Mouse (Mus musculus): ENCODE measurements at regions not wholly inside any gene's neighbourhood (a gene's known extent, or its start where the extent isn't known, plus 50 kb on each side); places are given as distances from the start of the nearest gene placed in this dataset.

GRCm38 (mm10) chr3:19444914-19445313, 183.6 kb downstream of the 1700064H15Rik start:
- Histone ChIP-seq H3K4me1 (ENCODE audit: control insufficient read depth, insufficient read depth, insufficient read length) (no peaks in the 10 kb centered on the region), H3K27ac (ENCODE audit: insufficient read depth, low read length) (no peak overlapping the region), H3K27me3 (ENCODE audit: control insufficient read depth, insufficient read depth, low read length) (peaks cover 2% of the 10 kb centered on the region; the same call in 1 of the 2 replicates), H3K4me3 (ENCODE audit: extremely low read depth, insufficient read depth, insufficient read length) (no peak overlapping the region), H3K36me3 (ENCODE audit: control insufficient read depth, insufficient read depth, low read length) (no peaks in the 10 kb centered on the region)
- 78% methylated on average over 2 of the region's 2 CpGs for WGBS
- DNase-seq (ENCODE audit: low read depth in 1 of 2, low spot score in 2 of 2) = no peak
- no peak for TF ChIP-seq POLR2A (IDR thresholded peaks at IDR 0.05; ENCODE audit: low read depth, low read length)
- TF ChIP-seq CTCF (IDR thresholded peaks at IDR 0.05; ENCODE audit: extremely low read depth, insufficient read depth, insufficient read length, insufficient replicate concordance) = no peak

- H3K36me3 ChIP-seq (ENCODE audit: control insufficient read depth, insufficient read depth, low read length) = no peaks in the 10 kb centered on the region
- H3K4me1 ChIP-seq (ENCODE audit: control insufficient read depth, insufficient read depth, insufficient read length) = no peaks in the 10 kb centered on the region
- no peak overlapping the region for H3K27ac ChIP-seq (ENCODE audit: insufficient read depth, low read length)
- 58% methylated on average over 1 of the region's 1 CpGs for WGBS
- no peak overlapping the region for H3K4me3 ChIP-seq (ENCODE audit: extremely low read depth, insufficient read depth, insufficient read length)
- DNase-seq (ENCODE audit: low read depth in 1 of 2, low spot score in 2 of 2) = no peak
- TF ChIP-seq POLR2A (IDR thresholded peaks at IDR 0.05; ENCODE audit: low read depth, low read length) = no peak
- no peak for TF ChIP-seq CTCF (IDR thresholded peaks at IDR 0.05; ENCODE audit: extremely low read depth, insufficient read depth, insufficient read length, insufficient replicate concordance)
- peaks cover 2% of the 10 kb centered on the region; the same call in 1 of the 2 replicates for H3K27me3 ChIP-seq (ENCODE audit: control insufficient read depth, insufficient read depth, low read length)
Measured at GRCm38 (mm10) chr3:19441827-19442226, 186.7 kb downstream of the 1700064H15Rik start.

GRCm38 (mm10) chr3:19430159-19430558, 198.3 kb downstream of the 1700064H15Rik start:
- DNase-seq (ENCODE audit: low read depth in 1 of 2, low spot score in 2 of 2) = peak; percentile 64 to 94
- Histone ChIP-seq H3K4me1 (ENCODE audit: control insufficient read depth, insufficient read depth, insufficient read length) (peaks cover 16% of the 10 kb centered on the region), H3K4me3 (ENCODE audit: extremely low read depth, insufficient read depth, insufficient read length) (no peak overlapping the region), H3K27me3 (ENCODE audit: control insufficient read depth, insufficient read depth, low read length) (no peaks in the 10 kb centered on the region), H3K27ac (ENCODE audit: insufficient read depth, low read length) (peak overlapping the region; percentile 91), H3K36me3 (ENCODE audit: control insufficient read depth, insufficient read depth, low read length) (no peaks in the 10 kb centered on the region)
- 24% methylated on average over 4 of the region's 4 CpGs for WGBS
- TF ChIP-seq CTCF (IDR thresholded peaks at IDR 0.05; ENCODE audit: extremely low read depth, insufficient read depth, insufficient read length, insufficient replicate concordance) (no peak), POLR2A (IDR thresholded peaks at IDR 0.05; ENCODE audit: low read depth, low read length) (0 out of 2 replicates have a peak, but pooled peaks have one; percentile 11)

- Histone ChIP-seq H3K4me1 (ENCODE audit: control insufficient read depth, insufficient read depth, insufficient read length) (peaks cover 16% of the 10 kb centered on the region), H3K27ac (ENCODE audit: insufficient read depth, low read length) (peak overlapping the region; percentile 91), H3K36me3 (ENCODE audit: control insufficient read depth, insufficient read depth, low read length) (no peaks in the 10 kb centered on the region), H3K4me3 (ENCODE audit: extremely low read depth, insufficient read depth, insufficient read length) (no peak overlapping the region; the same call in 1 of the 2 replicates), H3K27me3 (ENCODE audit: control insufficient read depth, insufficient read depth, low read length) (no peaks in the 10 kb centered on the region)
- DNase-seq (ENCODE audit: low read depth in 1 of 2, low spot score in 2 of 2) = peak; percentile 33 to 53
- TF ChIP-seq CTCF (IDR thresholded peaks at IDR 0.05; ENCODE audit: extremely low read depth, insufficient read depth, insufficient read length, insufficient replicate concordance) = no peak
- no peak for TF ChIP-seq POLR2A (IDR thresholded peaks at IDR 0.05; ENCODE audit: low read depth, low read length)
- WGBS = 30% methylated on average over 6 of the region's 6 CpGs
Measured at GRCm38 (mm10) chr3:19429422-19430076, 198.9 kb downstream of the 1700064H15Rik start.

- H3K4me1 ChIP-seq (ENCODE audit: control insufficient read depth, insufficient read depth, insufficient read length) = peaks cover 16% of the 10 kb centered on the region
- no peak for DNase-seq (ENCODE audit: low read depth in 1 of 2, low spot score in 2 of 2)
- TF ChIP-seq POLR2A (IDR thresholded peaks at IDR 0.05; ENCODE audit: low read depth, low read length) (no peak), CTCF (IDR thresholded peaks at IDR 0.05; ENCODE audit: extremely low read depth, insufficient read depth, insufficient read length, insufficient replicate concordance) (no peak)
- H3K27me3 ChIP-seq (ENCODE audit: control insufficient read depth, insufficient read depth, low read length) = no peaks in the 10 kb centered on the region
- H3K36me3 ChIP-seq (ENCODE audit: control insufficient read depth, insufficient read depth, low read length) = no peaks in the 10 kb centered on the region
- peak overlapping the region; percentile 91 for H3K27ac ChIP-seq (ENCODE audit: insufficient read depth, low read length)
- no peak overlapping the region for H3K4me3 ChIP-seq (ENCODE audit: extremely low read depth, insufficient read depth, insufficient read length)
Measured at GRCm38 (mm10) chr3:19429010-19429409, 199.5 kb downstream of the 1700064H15Rik start.

- H3K27ac ChIP-seq (ENCODE audit: insufficient read depth, low read length) = no peak overlapping the region
- no peaks in the 10 kb centered on the region for H3K27me3 ChIP-seq (ENCODE audit: control insufficient read depth, insufficient read depth, low read length)
- TF ChIP-seq CTCF (IDR thresholded peaks at IDR 0.05; ENCODE audit: extremely low read depth, insufficient read depth, insufficient read length, insufficient replicate concordance) = no peak
- H3K4me1 ChIP-seq (ENCODE audit: control insufficient read depth, insufficient read depth, insufficient read length) = peaks cover 18% of the 10 kb centered on the region
- H3K4me3 ChIP-seq (ENCODE audit: extremely low read depth, insufficient read depth, insufficient read length) = no peak overlapping the region
- WGBS = 64% methylated on average over 1 of the region's 1 CpGs
- no peak for DNase-seq (ENCODE audit: low read depth in 1 of 2, low spot score in 2 of 2)
- H3K36me3 ChIP-seq (ENCODE audit: control insufficient read depth, insufficient read depth, low read length) = no peaks in the 10 kb centered on the region
Measured at GRCm38 (mm10) chr3:19426130-19426556, 202.3 kb downstream of the 1700064H15Rik start.

GRCm38 (mm10) chr3:19425322-19425721, 203.2 kb downstream of the 1700064H15Rik start:
- H3K4me3 ChIP-seq (ENCODE audit: extremely low read depth, insufficient read depth, insufficient read length) = no peak overlapping the region
- no peaks in the 10 kb centered on the region for H3K36me3 ChIP-seq (ENCODE audit: control insufficient read depth, insufficient read depth, low read length)
- no peak for DNase-seq (ENCODE audit: low read depth in 1 of 2, low spot score in 2 of 2)
- H3K27me3 ChIP-seq (ENCODE audit: control insufficient read depth, insufficient read depth, low read length) = no peaks in the 10 kb centered on the region
- TF ChIP-seq CTCF (IDR thresholded peaks at IDR 0.05; ENCODE audit: extremely low read depth, insufficient read depth, insufficient read length, insufficient replicate concordance) (no peak), POLR2A (IDR thresholded peaks at IDR 0.05; ENCODE audit: low read depth, low read length) (no peak)
- H3K27ac ChIP-seq (ENCODE audit: insufficient read depth, low read length) = no peak overlapping the region
- H3K4me1 ChIP-seq (ENCODE audit: control insufficient read depth, insufficient read depth, insufficient read length) = peaks cover 21% of the 10 kb centered on the region
- WGBS = 84% methylated on average over 1 of the region's 1 CpGs

Data from spleen, adult 2 months (tissue).